Mouse (Mus musculus) hematopoietic multipotent progenitor cell, adult 10-12 weeks (in vitro differentiated cells): ENCODE data around the gene Smtnl1. TPM values are rescaled to one million over a fixed set of nuclear protein-coding genes. Genes with fewer than 3 reads are reported as not detected.

ENCODE experiments used
- polyA plus RNA-seq: library from polyadenylated mRNA; stranded (reverse); fragments of >175 nt; gene quantifications from 2 replicates; pipeline ENCODE4 v1.2.3, GENCODE M21; 2012; ENCODE audit warnings: low replicate concordance

The Smtnl1 gene
- not detected in 2 replicates for polyA plus RNA-seq

DNA sequence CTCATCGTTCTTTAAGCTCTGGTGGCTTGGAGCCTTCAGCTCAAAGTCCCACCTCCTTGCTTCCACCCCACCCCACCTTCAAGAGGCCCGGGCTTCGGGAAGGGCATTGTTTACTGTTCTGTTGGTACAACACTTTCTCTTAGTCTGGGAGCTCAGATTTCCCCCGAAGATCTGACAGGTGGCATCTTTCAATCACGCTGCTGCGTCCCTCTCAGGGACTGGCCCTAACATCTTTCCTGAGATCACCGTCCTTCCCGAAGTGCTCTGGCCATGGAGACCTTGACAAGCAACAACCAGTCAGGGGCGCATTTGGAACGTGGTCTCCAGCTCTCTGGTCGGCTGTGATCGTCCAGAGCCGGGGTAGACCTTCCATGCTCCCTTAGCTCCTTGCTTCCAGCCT, at the start of gene Smtnl1:
Gene Smtnl1 (minus strand): TSS at position 101 of the 400 bp plus-strand sequence.

DNA sequence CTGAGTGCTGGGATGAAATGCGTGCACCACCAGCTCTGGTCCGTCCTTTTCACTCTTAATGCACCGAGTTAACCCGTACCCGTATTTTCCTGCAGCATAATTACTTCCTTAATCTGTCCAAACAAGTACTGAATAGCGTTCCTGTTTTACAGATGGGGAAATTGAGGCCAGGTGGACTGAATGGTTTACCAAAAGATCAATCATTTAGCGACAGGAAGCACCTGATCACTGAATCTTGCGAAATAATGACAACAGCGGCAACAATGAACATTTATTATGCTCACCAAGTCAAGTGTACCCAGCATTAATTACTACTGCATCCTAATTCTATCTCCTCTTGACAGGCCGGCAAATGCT, 16.1 kb upstream of the Smtnl1 start, which contains the start of gene Slc43a1:
Gene Slc43a1 (plus strand): TSS at position 258 of the 357 bp plus-strand sequence.

DNA sequence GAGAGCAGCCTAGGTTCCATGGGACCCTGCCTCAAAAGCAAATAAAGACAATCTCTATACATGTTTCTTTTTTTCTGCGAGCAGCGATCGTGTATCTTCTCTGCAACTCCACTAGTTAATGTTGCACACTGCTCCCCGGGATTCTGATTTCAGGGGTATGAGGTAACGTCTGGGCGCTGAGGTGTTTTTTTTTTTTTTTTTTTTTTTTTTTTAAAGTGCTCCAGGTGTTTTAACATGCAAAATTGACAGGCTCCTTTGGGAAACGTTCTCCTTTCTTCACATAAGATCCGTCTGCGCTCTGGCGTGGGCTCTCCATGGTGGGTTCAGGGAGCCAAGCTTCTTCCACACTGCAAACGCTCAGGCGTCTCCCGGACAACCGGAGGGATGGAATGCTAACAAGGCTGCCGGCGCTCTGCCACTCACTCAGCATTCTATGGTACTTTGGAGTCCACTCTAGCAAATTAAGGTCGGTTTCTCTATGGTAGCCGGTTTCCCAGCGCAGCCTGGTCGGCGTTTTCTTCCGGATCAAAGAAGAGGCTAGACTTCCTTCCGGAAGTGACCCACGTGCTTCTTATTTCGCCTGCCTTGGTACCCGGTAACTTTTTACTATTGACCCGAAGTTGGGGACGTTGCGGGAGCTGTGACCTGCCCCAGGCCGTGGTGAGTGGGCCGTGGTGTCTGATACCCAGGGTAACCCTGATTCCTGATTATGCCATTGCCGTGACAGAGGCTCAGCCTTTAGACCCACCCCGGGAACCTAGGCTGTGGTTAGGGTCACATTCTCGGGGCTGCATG, 4.2 kb upstream of the Smtnl1 start, which contains the start of gene Timm10:
Gene Timm10 (plus strand): TSS at position 510 of the 795 bp plus-strand sequence.

DNA sequence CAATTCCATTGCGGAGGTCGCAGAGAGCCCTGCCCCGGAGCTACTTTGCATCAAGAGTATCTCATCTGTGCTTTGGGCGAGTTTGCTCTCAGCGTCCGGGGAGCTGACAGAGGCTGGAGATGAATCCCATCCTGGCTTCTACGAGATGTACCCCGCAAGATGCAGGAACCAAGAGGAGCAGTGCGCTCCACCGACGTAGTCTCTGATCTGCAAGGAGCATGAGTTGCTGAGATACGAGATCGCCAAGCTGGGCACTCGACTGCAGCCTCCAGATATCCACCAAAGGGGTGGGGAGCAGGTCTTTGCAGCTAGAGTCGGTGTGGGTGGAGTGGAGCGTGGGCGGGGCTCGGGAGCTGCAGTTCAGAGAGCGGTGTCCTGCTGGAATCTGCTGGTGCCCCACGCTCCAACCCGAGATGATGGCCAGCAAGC, 23.9 kb downstream of the Smtnl1 start, which contains the start of gene Ube2l6:
Gene Ube2l6 (plus strand): TSS at position 336 of the 429 bp plus-strand sequence.

GRCm38 (mm10) chr2:84775241-84775640, 47.2 kb downstream of the Smtnl1 start, which contains the start of gene Serping1:
TSS of gene Serping1 (minus strand) at chr2:84775444.

Other genes starting within 250 kb of the Smtnl1 start
- 0.88 and 3.6 TPM in 2 replicates for gene Ctnnd1, start 171.9 kb downstream of the Smtnl1 start, polyA plus RNA-seq
- not detected in 2 replicates for gene Btbd18, start 163.6 kb downstream of the Smtnl1 start, polyA plus RNA-seq
- gene Selenoh, start 151.9 kb downstream of the Smtnl1 start, polyA plus RNA-seq = 112 and 119 TPM in 2 replicates
- gene Gm28635, start 144.6 kb downstream of the Smtnl1 start, polyA plus RNA-seq = not detected in 2 replicates
- gene Med19, start 144.2 kb downstream of the Smtnl1 start, polyA plus RNA-seq = 13.6 and 25.1 TPM in 2 replicates
- 3.1 and 4.7 TPM in 2 replicates for gene Tmx2, start 143.5 kb downstream of the Smtnl1 start, polyA plus RNA-seq
- gene Zdhhc5, start 107.5 kb downstream of the Smtnl1 start, polyA plus RNA-seq = 19.6 and 35.5 TPM in 2 replicates
- 1.3 and 1.7 TPM in 2 replicates for gene Clp1, start 95.3 kb downstream of the Smtnl1 start, polyA plus RNA-seq
- gene Ypel4, start 88.6 kb downstream of the Smtnl1 start, polyA plus RNA-seq = 3.1 and 104 TPM in 2 replicates
- 0.42 TPM in 1 of 2 replicates, not detected in the other for gene Gm19426, start 79.0 kb downstream of the Smtnl1 start, polyA plus RNA-seq
- 0.15 and 0.89 TPM in 2 replicates for gene Serping1, start 47.2 kb downstream of the Smtnl1 start, polyA plus RNA-seq
- 3.8 and 40.4 TPM in 2 replicates for gene Ube2l6, start 23.8 kb downstream of the Smtnl1 start, polyA plus RNA-seq
- gene Timm10, start 4.3 kb upstream of the Smtnl1 start, polyA plus RNA-seq = 0.77 and 11.3 TPM in 2 replicates
- gene Slc43a1, start 16.2 kb upstream of the Smtnl1 start, polyA plus RNA-seq = 0.89 and 21.1 TPM in 2 replicates
- 0.39 and 1.8 TPM in 2 replicates for gene Rtn4rl2, start 64.1 kb upstream of the Smtnl1 start, polyA plus RNA-seq
- gene Slc43a3, start 113.9 kb upstream of the Smtnl1 start, polyA plus RNA-seq = 2.8 and 7.7 TPM in 2 replicates
- 1.1 and 1.2 TPM in 2 replicates for gene Prg2, start 157.8 kb upstream of the Smtnl1 start, polyA plus RNA-seq
- gene Prg3, start 165.6 kb upstream of the Smtnl1 start, polyA plus RNA-seq = 0.98 and 1.2 TPM in 2 replicates
- 36.7 and 66.3 TPM in 2 replicates for gene Ssrp1, start 214.6 kb upstream of the Smtnl1 start, polyA plus RNA-seq
- gene P2rx3, start 214.8 kb upstream of the Smtnl1 start, polyA plus RNA-seq = 0.08 TPM in 1 of 2 replicates, not detected in the other
- gene Tnks1bp1, start 225.4 kb upstream of the Smtnl1 start, polyA plus RNA-seq = 34.0 and 38.7 TPM in 2 replicates